ENCODE assay signal across 7 mouse cellular contexts in the genomic region with DNA sequence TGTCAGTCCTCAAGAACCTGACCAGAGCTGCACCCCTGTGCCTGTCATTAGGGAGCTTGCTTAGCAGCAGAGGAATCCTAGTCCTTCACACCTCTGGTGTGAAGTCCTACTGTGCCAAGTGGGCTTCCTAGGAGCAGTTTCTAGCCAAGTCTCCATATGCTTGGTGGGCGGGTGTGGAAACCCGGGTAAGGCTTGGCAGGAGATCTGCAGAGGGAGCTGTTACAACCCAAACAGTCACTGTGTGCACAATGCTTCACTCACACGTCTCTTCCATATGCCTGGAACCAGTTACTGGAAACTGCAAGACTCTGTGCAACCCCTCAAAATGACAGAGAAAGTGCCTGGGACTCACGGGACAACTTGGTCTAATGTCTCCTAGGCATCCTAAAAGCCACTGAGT. TPM values are rescaled to one million over a fixed set of nuclear protein-coding genes. Genes with fewer than 3 reads are reported as not detected.
DNase-seq lines count a peak whose midpoint lies in the region; ATAC-seq and TF ChIP-seq lines count a peak whose summit lies in the region.

No protein-coding gene starts in this region.

- H3K27me3 ChIP-seq in limb, embryonic 15.5 days = no peaks in the 10 kb centered on the region
- no peaks in the 10 kb centered on the region for H3K27me3 ChIP-seq in midbrain, embryonic 15.5 days (replicated peaks)

- H3K27ac ChIP-seq in layer of hippocampus, adult 2 months = no peak overlapping the region; the same call in 1 of the 2 replicates
- peak overlapping the region; percentile 77 for H3K27ac ChIP-seq in limb, embryonic 15.5 days
- H3K27ac ChIP-seq in midbrain, embryonic 15.5 days = no peak overlapping the region

- H3K4me3 ChIP-seq in lung, adult 2 months (replicated peaks; ENCODE audit: extremely low read depth, low read depth, low read length) = no peak overlapping the region
- H3K4me3 ChIP-seq in layer of hippocampus, adult 2 months = no peak overlapping the region
- no peak overlapping the region for H3K4me3 ChIP-seq in limb, embryonic 15.5 days
- no peak overlapping the region for H3K4me3 ChIP-seq in midbrain, embryonic 15.5 days

- TF ChIP-seq CTCF in lung, adult 2 months (IDR thresholded peaks at IDR 0.05; ENCODE audit: insufficient read depth, low read length) = no peak
- no peak for TF ChIP-seq CTCF in layer of hippocampus, adult 2 months (conservative IDR thresholded peaks at IDR 0.05)

- 42% methylated on average over 4 of the region's 4 CpGs for WGBS in lung, adult 2 months
- 21% methylated on average over 4 of the region's 4 CpGs for WGBS in limb, embryonic 15.5 days
- WGBS in midbrain, embryonic 15.5 days = 73% methylated on average over 4 of the region's 4 CpGs

- peak; percentile 28 to 53 for DNase-seq in lung, postnatal 4 days
- DNase-seq in lung, adult 2 months = no peak
- DNase-seq in layer of hippocampus, adult 2 months (ENCODE audit: low spot score in 2 of 2) = peak; percentile 83 to 90
- DNase-seq in urinary bladder, postnatal 36 days (ENCODE audit: low spot score in 2 of 2) = no peak
- DNase-seq in heart, postnatal 4 days = no peak

- no peak for TF ChIP-seq POLR2A in lung, adult 2 months (IDR thresholded peaks at IDR 0.05; ENCODE audit: borderline replicate concordance, extremely low read depth, low read depth, low read length)

- H3K9ac ChIP-seq in limb, embryonic 15.5 days = no peak overlapping the region
- H3K9ac ChIP-seq in midbrain, embryonic 15.5 days = no peak overlapping the region

- no peaks in the 10 kb centered on the region for H3K36me3 ChIP-seq in limb, embryonic 15.5 days
- no peaks in the 10 kb centered on the region for H3K36me3 ChIP-seq in midbrain, embryonic 15.5 days (replicated peaks)

- no peaks in the 10 kb centered on the region for H3K4me1 ChIP-seq in lung, adult 2 months (ENCODE audit: control insufficient read depth, insufficient read depth, low read length)
- peaks cover 5% of the 10 kb centered on the region; the same call in 1 of the 2 replicates for H3K4me1 ChIP-seq in limb, embryonic 15.5 days
- no peaks in the 10 kb centered on the region for H3K4me1 ChIP-seq in midbrain, embryonic 15.5 days

- no peaks in the 10 kb centered on the region for H3K9me3 ChIP-seq in limb, embryonic 15.5 days
- H3K9me3 ChIP-seq in midbrain, embryonic 15.5 days = no peaks in the 10 kb centered on the region

- no peak overlapping the region for H3K4me2 ChIP-seq in limb, embryonic 15.5 days
- H3K4me2 ChIP-seq in midbrain, embryonic 15.5 days = no peak overlapping the region

- ATAC-seq in limb, embryonic 15.5 days (ENCODE audit: insufficient number of reproducible peaks, low FRiP score, low TSS enrichment, low read depth) = peak; percentile 71
- no peak for ATAC-seq in midbrain, embryonic 15.5 days (replicated peaks)

RNA-seq across cellular contexts. Expression of a gene that starts 33.5 kb away (rescaled TPM):
- 17.1 and 23.3 TPM in 2 replicates for polyA plus RNA-seq in lung, adult 2 months (2012; rRNA removed)
- total RNA-seq in layer of hippocampus, adult 2 months (2021) = 100 to 1,000 TPM; 110 to 124 TPM
- polyA plus RNA-seq in limb, embryonic 15.5 days (2015; fragmentation: Nextera tagmentation; extraction: Ambion mirVana) = 21.6 and 22.3 TPM in 2 replicates
- total RNA-seq in heart, postnatal 4 days (2021) = 10 to 100 TPM; 31.3 to 34.4 TPM
- polyA plus RNA-seq in midbrain, embryonic 15.5 days (2015; fragmentation: Nextera tagmentation; extraction: Ambion mirVana) = 57.4 and 60.4 TPM in 2 replicates

Comparison
In these comparisons a context has a peak if more than half of its experiments do, and no peak if none do; other contexts are left out.
1. DNase-seq: peak in lung, postnatal 4 days (2 of 2) and layer of hippocampus, adult 2 months (2 of 2); none in lung, adult 2 months (single experiment), urinary bladder, postnatal 36 days (0 of 2) and heart, postnatal 4 days (single experiment).